Mouse (Mus musculus) neural tube, embryonic 10.5 days (tissue): ENCODE results near the gene Lrrc47.

ENCODE experiments used
- DNase-seq: peaks from one replicate; pipeline ENCODE4 v3.0.0-alpha.2; 2017; ENCODE audit warnings: low spot score; ENCODE audit errors: extremely low spot score

The Lrrc47 gene

GRCm38 (mm10) chr4:154011646-154012089 lies at the start of gene Lrrc47:
TSS of gene Lrrc47 (plus strand) at chr4:154011731.
- DNase-seq, result peak; percentile 88

- DNase-seq, result no peak
These were observed 48.9 kb upstream of the Lrrc47 start for GRCm38 (mm10) chr4:153962631-153963030.

- DNase-seq, result no peak
These were observed 44.9 kb upstream of the Lrrc47 start for GRCm38 (mm10) chr4:153966651-153967050.

- DNase-seq, result no peak
These were observed 44.0 kb upstream of the Lrrc47 start for GRCm38 (mm10) chr4:153967556-153967955.

GRCm38 (mm10) chr4:153968063-153968462 lies 43.5 kb upstream of the Lrrc47 start:
- DNase-seq, result no peak

- peak; percentile 94 for DNase-seq
These were observed 36.9 kb upstream of the Lrrc47 start, which contains the start of the genes Dffb and Cep104 for GRCm38 (mm10) chr4:153974431-153975291. TSS of gene Dffb (minus strand) at chr4:153975126. TSS of gene Cep104 (plus strand) at chr4:153975194.

GRCm38 (mm10) chr4:153975292-153975662 lies 36.3 kb upstream of the Lrrc47 start:
- DNase-seq, result no peak

GRCm38 (mm10) chr4:153975768-153976167 lies 35.8 kb upstream of the Lrrc47 start:
- no peak for DNase-seq

- no peak for DNase-seq
These were observed 32.3 kb upstream of the Lrrc47 start for GRCm38 (mm10) chr4:153979243-153979642.

GRCm38 (mm10) chr4:153980470-153980869 lies 31.1 kb upstream of the Lrrc47 start:
- no peak for DNase-seq

- DNase-seq, result no peak
These were observed 18.8 kb upstream of the Lrrc47 start for GRCm38 (mm10) chr4:153992715-153993114.

GRCm38 (mm10) chr4:153993505-153993904 lies 18.0 kb upstream of the Lrrc47 start:
- DNase-seq, result no peak

GRCm38 (mm10) chr4:154005488-154005887 lies 6.0 kb upstream of the Lrrc47 start:
- no peak for DNase-seq

- DNase-seq, result no peak
These were observed 5.3 kb upstream of the Lrrc47 start for GRCm38 (mm10) chr4:154006264-154006663.

GRCm38 (mm10) chr4:154007759-154008158 lies 3.8 kb upstream of the Lrrc47 start:
- DNase-seq, result no peak

GRCm38 (mm10) chr4:154010907-154011645 lies 455 bp upstream of the Lrrc47 start:
- DNase-seq, result no peak

GRCm38 (mm10) chr4:154012132-154012882 lies 776 bp downstream of the Lrrc47 start:
- peak; percentile 26 for DNase-seq

GRCm38 (mm10) chr4:154015476-154015875 lies 3.9 kb downstream of the Lrrc47 start:
- DNase-seq, result no peak

GRCm38 (mm10) chr4:154019571-154019970 lies 8.0 kb downstream of the Lrrc47 start:
- DNase-seq, result no peak

- DNase-seq, result no peak
These were observed 9.9 kb downstream of the Lrrc47 start for GRCm38 (mm10) chr4:154021432-154021831.

- DNase-seq, result no peak
These were observed 10.9 kb downstream of the Lrrc47 start for GRCm38 (mm10) chr4:154022407-154022806.

GRCm38 (mm10) chr4:154022844-154023243 lies 11.3 kb downstream of the Lrrc47 start:
- no peak for DNase-seq
